Mouse (Mus musculus): ENCODE data around the gene Rsph1. TPM values are rescaled to one million over a fixed set of nuclear protein-coding genes. Genes with fewer than 3 reads are reported as not detected.

Rsph1 gene
- total RNA-seq (2021): 10 to 100 TPM; 14.5 to 15.7 TPM
- long read RNA-seq, transcript Rsph1-201 (9 exons, 1,191 nt): major isoform, 36 of 45 reads
- long read RNA-seq, partial matches to known transcripts: 4 of 45 reads
- long read RNA-seq, other reads (novel, unspliced or antisense): 3 of 45 reads

GRCm38 (mm10) chr17:31276922-31277918 is at the start of gene Rsph1:
Gene Rsph1 (minus strand): TSS chr17:31277383.
- peak; percentile 100 for DNase-seq (ENCODE audit: low spot score in 2 of 2)

- no peak for DNase-seq (ENCODE audit: low spot score in 2 of 2)
Observed at GRCm38 (mm10) chr17:31326220-31326852, 49.2 kb upstream of the Rsph1 start.

- peak; percentile 68 to 75 for DNase-seq (ENCODE audit: low spot score in 2 of 2)
Observed at GRCm38 (mm10) chr17:31325451-31326219, 48.5 kb upstream of the Rsph1 start.

GRCm38 (mm10) chr17:31324227-31324626 is 47.0 kb upstream of the Rsph1 start:
- no peak for DNase-seq (ENCODE audit: low spot score in 2 of 2)

GRCm38 (mm10) chr17:31323379-31323778 is 46.2 kb upstream of the Rsph1 start:
- no peak for DNase-seq (ENCODE audit: low spot score in 2 of 2)

GRCm38 (mm10) chr17:31322446-31322845 is 45.3 kb upstream of the Rsph1 start:
- DNase-seq (ENCODE audit: low spot score in 2 of 2): no peak

- peak; percentile 63 to 71 for DNase-seq (ENCODE audit: low spot score in 2 of 2)
Observed at GRCm38 (mm10) chr17:31321425-31321824, 44.2 kb upstream of the Rsph1 start.

GRCm38 (mm10) chr17:31318906-31319767 is 42.0 kb upstream of the Rsph1 start:
- DNase-seq (ENCODE audit: low spot score in 2 of 2): no peak

- no peak for DNase-seq (ENCODE audit: low spot score in 2 of 2)
Observed at GRCm38 (mm10) chr17:31317521-31318272, 40.5 kb upstream of the Rsph1 start.

GRCm38 (mm10) chr17:31316998-31317397 is 39.8 kb upstream of the Rsph1 start:
- DNase-seq (ENCODE audit: low spot score in 2 of 2): no peak

- no peak for DNase-seq (ENCODE audit: low spot score in 2 of 2)
Observed at GRCm38 (mm10) chr17:31315993-31316392, 38.8 kb upstream of the Rsph1 start.

GRCm38 (mm10) chr17:31315046-31315792 is 38.0 kb upstream of the Rsph1 start:
- no peak for DNase-seq (ENCODE audit: low spot score in 2 of 2)

- no peak for DNase-seq (ENCODE audit: low spot score in 2 of 2)
Observed at GRCm38 (mm10) chr17:31312648-31313047, 35.5 kb upstream of the Rsph1 start.

- DNase-seq (ENCODE audit: low spot score in 2 of 2): no peak
Observed at GRCm38 (mm10) chr17:31311047-31311446, 33.9 kb upstream of the Rsph1 start.

GRCm38 (mm10) chr17:31309281-31309793 is 32.2 kb upstream of the Rsph1 start:
- no peak for DNase-seq (ENCODE audit: low spot score in 2 of 2)

- no peak for DNase-seq (ENCODE audit: low spot score in 2 of 2)
Observed at GRCm38 (mm10) chr17:31308291-31308816, 31.2 kb upstream of the Rsph1 start.

GRCm38 (mm10) chr17:31307756-31308155 is 30.6 kb upstream of the Rsph1 start:
- DNase-seq (ENCODE audit: low spot score in 2 of 2): no peak

- DNase-seq (ENCODE audit: low spot score in 2 of 2): no peak
Observed at GRCm38 (mm10) chr17:31305776-31306120, 28.6 kb upstream of the Rsph1 start.

Measured in layer of hippocampus, postnatal 10 days (tissue).